Mouse (Mus musculus) adrenal gland, postnatal 10 days (tissue): ENCODE results near the gene Kcnk18. TPM values are rescaled to one million over a fixed set of nuclear protein-coding genes. Genes with fewer than 3 reads are reported as not detected.

ENCODE experiments used
- total RNA-seq, 2 experiments: library from RNA; stranded (reverse); gene quantifications; 2 replicates each; pipeline ENCODE4 v1.2.3; 2021

The Kcnk18 gene
- total RNA-seq, 2 experiments from 2014 or later = not detected

Other genes with a start within 250 kb of the Kcnk18 start
- gene Shtn1, start 143.1 kb upstream of the Kcnk18 start, total RNA-seq = 10 to 100 TPM in 1 of 2 experiments, 1 to 10 TPM in 1; 10.0 to 11.6 TPM
- not detected for gene Vax1, start 49.2 kb upstream of the Kcnk18 start, total RNA-seq
- 10 to 100 TPM; 17.3 to 29.7 TPM for gene Slc18a2, start 41.7 kb downstream of the Kcnk18 start, total RNA-seq
- gene Rps12-ps3, start 103.1 kb downstream of the Kcnk18 start, total RNA-seq = 100 to 1,000 TPM; 647 to 808 TPM
- gene Pdzd8, start 126.6 kb downstream of the Kcnk18 start, total RNA-seq = 10 to 100 TPM; 31.9 to 33.3 TPM
- under 1 TPM in 1 of 2 experiments, not detected in 1; 0.27 TPM for gene Emx2, start 239.2 kb downstream of the Kcnk18 start, total RNA-seq